Mouse (Mus musculus): ENCODE measurements around the gene Prss50. TPM values are rescaled to one million over a fixed set of nuclear protein-coding genes. Genes with fewer than 3 reads are reported as not detected.

The Prss50 gene
- polyA plus RNA-seq, 1 experiment: not detected

DNA sequence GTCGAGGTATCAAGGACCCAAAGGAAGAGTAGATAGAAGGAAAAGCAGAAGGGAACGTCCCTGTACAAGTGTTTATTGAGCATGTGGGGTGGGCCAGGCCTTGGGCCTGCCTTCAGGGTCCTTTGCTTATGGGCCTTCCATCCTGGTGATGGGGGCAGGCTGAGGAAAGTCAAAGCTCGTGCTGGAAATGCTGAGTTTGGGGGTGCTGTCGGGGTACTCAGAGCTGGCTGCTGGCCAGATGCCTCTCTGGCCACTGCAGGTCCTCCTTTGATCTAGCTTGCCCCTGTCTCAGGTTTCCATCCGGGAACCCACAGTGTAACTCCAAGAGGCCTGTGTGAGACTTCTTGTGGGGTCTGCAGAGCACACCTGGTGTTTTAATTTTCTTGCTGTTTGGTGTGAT, 756 bp downstream of the Prss50 start:
- no peak for TF ChIP-seq GATA1 (IDR thresholded peaks at IDR 0.05; ENCODE audit: low read length)

GRCm38 (mm10) chr9:110858967-110859596, 1.3 kb downstream of the Prss50 start:
- no peak for TF ChIP-seq GATA1 (IDR thresholded peaks at IDR 0.05; ENCODE audit: low read length)

DNA sequence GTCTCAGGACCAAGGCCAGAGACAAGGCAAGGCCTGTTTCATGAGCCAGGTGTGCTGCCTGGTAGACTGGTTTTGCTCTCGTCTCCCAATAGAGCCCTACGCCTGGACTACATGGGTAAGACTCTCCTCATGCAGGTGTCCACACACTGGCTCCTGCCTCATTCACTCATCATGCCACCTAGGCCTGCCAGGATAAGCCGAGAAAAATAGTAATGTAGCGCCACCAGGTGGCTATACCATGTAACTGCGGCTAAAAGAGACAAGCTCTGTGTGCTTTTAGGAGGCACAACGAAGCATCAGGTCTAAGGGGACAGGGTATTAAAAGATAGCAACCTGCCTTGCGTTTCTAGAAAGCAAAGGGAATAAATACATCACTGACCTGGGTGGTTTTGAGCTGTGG, 13.3 kb downstream of the Prss50 start:
- TF ChIP-seq GATA1 (IDR thresholded peaks at IDR 0.05; ENCODE audit: low read length): no peak

- TF ChIP-seq GATA1 (IDR thresholded peaks at IDR 0.05; ENCODE audit: low read length): no peak
These were observed 16.2 kb downstream of the Prss50 start for GRCm38 (mm10) chr9:110873681-110874659.

DNA sequence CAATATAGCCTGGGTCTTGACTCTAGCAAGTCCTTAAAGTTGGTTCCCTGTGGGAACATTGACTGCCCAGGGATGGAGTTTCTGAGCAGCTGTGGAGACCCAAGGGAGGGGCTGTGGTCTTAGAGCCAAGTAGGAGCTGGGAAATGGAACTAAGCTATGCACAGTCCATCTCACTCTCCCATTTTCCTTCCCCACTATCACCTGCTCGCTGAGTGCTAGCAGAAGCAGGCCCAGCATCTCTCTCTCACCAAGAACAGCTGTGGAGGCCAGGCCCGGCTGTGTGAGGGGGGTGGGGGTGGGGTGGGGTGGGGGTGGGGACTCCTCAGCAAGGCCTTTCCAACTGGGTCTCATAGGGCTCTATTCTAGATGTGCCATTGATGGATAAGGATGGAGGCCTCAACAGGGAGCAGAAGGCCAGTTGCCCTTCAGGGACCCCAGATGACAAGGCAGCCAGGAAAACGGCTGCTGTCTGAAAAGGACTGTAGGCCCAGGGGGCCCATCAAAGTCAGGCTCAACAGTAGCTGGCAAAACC, 17.0 kb downstream of the Prss50 start:
- TF ChIP-seq GATA1 (IDR thresholded peaks at IDR 0.05; ENCODE audit: low read length): no peak

DNA sequence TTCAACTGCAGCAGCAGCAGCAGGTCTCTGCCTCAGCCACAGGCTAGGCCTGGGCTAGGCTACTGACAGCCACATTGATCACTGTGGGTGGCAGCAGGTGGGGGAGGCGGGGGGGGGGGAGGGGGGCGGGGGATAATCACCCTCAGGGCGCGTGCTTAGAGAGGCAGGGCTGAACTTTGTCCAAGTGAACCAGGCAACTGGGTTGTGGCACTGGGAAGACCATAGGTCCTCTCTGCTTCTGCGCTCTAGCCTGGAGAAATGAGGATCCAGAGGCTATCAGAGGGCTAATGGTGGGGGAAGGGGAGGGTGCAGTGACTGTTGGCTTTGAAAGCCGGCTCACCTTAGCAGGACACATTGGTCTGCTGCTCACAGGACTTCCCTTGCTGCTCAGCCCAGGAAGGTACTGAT, 17.5 kb downstream of the Prss50 start:
- TF ChIP-seq GATA1 (IDR thresholded peaks at IDR 0.05; ENCODE audit: low read length): no peak

DNA sequence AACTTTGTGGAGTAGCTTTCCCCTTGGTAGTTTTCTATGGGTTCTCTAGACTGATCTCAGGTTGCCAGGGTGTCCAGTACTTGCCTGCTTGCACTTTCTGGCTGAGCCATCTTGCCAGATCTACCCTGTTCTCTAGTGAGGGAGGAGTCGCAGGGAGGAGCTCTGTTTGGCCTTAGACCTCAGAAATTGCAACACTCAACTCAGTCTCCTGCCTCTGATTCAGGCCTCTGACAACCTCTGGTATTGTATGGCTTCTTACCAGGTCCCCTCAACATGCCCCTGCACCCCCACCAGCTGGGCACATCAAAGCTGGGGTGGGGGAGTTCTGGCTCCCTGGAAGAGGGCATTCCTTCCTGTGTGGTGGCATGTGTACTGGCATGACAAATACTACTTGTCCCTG, 19.6 kb downstream of the Prss50 start:
- no peak for TF ChIP-seq GATA1 (IDR thresholded peaks at IDR 0.05; ENCODE audit: low read length)

DNA sequence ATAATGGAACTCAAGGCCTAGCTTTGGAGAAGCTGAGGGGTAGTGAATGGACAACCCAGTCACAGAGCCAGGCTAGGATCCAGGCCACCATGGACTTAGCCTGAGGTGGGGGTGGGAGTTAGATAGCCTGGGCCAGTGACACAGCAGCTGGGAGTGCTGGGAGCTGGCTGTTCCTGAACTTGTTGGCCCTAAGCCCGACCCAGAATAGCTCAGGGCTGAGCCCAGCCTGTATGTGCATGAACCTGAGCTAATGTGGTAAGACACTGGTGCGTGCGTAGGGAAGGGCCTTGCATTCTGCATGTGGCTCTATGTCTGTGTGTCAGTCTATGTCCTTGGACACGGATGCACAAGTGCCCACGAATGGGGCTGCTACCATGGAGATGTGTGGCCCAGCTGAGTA, 20.1 kb downstream of the Prss50 start:
- TF ChIP-seq GATA1 (IDR thresholded peaks at IDR 0.05; ENCODE audit: low read length): no peak

GRCm38 (mm10) chr9:110879191-110879920, 21.6 kb downstream of the Prss50 start, which contains the start of gene Als2cl:
TSS of gene Als2cl (plus strand) at chr9:110879870.
- no peak for TF ChIP-seq GATA1 (IDR thresholded peaks at IDR 0.05; ENCODE audit: low read length)

GRCm38 (mm10) chr9:110879998-110880561, 22.3 kb downstream of the Prss50 start, which contains the start of gene Tmie:
TSS of gene Tmie (minus strand) at chr9:110880113.
- no peak for TF ChIP-seq GATA1 (IDR thresholded peaks at IDR 0.05; ENCODE audit: low read length)

DNA sequence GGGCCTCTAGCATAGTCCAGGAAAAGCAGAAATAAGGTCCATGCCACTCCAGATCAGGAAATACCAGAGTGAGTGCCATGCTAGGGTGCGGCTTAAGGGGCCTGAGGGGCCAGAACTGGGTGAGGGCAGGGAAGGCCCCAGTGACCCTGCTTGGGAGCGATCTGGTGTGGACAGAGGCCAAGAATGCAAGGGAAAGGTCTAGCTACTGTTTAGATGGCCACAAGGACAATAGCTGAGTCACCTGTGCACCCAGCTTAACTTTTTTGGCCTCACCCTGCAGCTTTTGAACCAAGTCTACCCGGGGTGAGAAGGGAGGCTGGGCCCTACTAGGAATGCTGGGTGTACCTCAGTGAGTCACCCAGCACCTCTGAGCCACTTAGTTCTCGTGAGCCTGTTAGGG, 23.0 kb downstream of the Prss50 start:
- TF ChIP-seq GATA1 (IDR thresholded peaks at IDR 0.05; ENCODE audit: low read length): no peak

- no peak for TF ChIP-seq GATA1 (IDR thresholded peaks at IDR 0.05; ENCODE audit: low read length)
These were observed 24.2 kb downstream of the Prss50 start for GRCm38 (mm10) chr9:110881953-110882352.

DNA sequence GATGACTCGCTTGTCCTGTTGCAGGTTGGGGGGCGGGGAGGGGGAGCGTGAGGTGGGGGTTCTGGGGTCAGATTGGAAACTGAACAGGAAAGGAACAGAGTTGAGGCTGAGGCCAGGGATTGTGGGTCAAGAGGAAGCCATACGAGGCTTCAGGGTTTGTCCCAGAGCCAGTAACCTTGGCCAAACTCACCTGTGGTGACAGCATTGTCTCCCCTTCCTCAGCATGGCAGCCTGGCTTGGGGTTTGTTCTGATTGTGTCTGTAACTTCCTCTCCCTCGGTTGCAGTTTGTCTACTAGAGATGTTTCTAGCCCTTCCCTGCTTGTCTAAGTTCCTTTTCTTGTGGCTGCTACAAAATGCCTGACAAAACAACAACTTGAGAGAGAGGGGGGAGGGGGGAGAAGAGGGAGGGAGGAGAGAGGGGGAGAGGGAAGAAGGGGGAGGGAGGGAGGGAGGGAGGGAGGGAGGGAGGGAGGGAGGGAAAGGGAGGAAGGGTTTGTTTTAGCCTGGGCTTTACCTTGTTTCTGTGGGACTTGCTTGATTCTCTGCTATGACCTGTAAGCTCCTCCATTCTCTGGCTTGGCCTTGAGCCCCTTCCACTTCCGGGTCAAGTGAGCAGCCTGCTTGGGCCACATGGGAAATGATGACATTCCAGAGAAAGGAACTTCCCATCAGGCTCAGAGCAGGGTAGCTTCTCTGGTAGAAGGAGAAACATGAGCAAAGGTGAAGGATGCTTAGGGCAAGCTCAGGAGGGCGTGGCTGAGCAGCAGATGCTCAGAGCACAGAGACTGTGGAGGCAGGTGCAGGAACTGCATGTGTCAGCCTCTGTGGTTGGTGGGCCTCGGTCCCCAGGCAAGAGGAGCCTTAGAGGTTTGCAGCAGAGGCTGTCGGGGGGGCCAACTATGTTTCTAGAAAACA, 29.9 kb downstream of the Prss50 start:
- no peak for TF ChIP-seq GATA1 (IDR thresholded peaks at IDR 0.05; ENCODE audit: low read length)

- TF ChIP-seq GATA1 (IDR thresholded peaks at IDR 0.05; ENCODE audit: low read length): no peak
These were observed 31.2 kb downstream of the Prss50 start for GRCm38 (mm10) chr9:110888935-110889334.
